Mouse (Mus musculus) CH12.LX (cell line): ENCODE measurements at regions not wholly inside any gene's neighbourhood (a gene's known extent, or its start where the extent isn't known, plus 50 kb on each side); places are given as distances from the start of the nearest gene placed in this dataset.

Experiments
- DNase-seq: peaks from one replicate; pipeline ENCODE4 v3.0.0-alpha.2; 2013; ENCODE audit errors: extremely low read depth
- H3K27ac ChIP-seq: 2 replicates; pipeline ENCODE4 v1.5.1; 2012; ENCODE audit warnings: low read depth, mild to moderate bottlenecking, control low read depth, moderate library complexity; ENCODE audit not compliant: insufficient read depth
- H3K27me3 ChIP-seq: replicated peaks from 2 replicates; pipeline ENCODE3; 2012; ENCODE audit warnings: inconsistent platforms
- H3K36me3 ChIP-seq, 2 experiments: replicated peaks in 1 of 2; 2 replicates each; pipeline versions ENCODE3 to v1.6.1; 2012; ENCODE audit warnings: inconsistent platforms in 1 of 2, low read length in 1 of 2, mild to moderate bottlenecking in 1 of 2, mixed read lengths in 1 of 2, moderate library complexity in 1 of 2; ENCODE audit not compliant: control insufficient read depth in 1 of 2, insufficient read depth in 1 of 2
- H3K4me1 ChIP-seq, 2 experiments: 2 replicates each; pipeline ENCODE4 v1.6.1; 2012; ENCODE audit warnings: inconsistent platforms in 1 of 2, moderate library complexity in 1 of 2; ENCODE audit not compliant: insufficient read depth in 2 of 2, control insufficient read depth in 1 of 2
- H3K4me2 ChIP-seq: 2 replicates; pipeline ENCODE4 v1.6.1; 2012; ENCODE audit warnings: low read depth, mild to moderate bottlenecking, control low read depth; ENCODE audit not compliant: poor library complexity, insufficient read depth, severe bottlenecking
- H3K4me3 ChIP-seq, 3 experiments: fragments of 150-350 bp in 1 of 3; sonication (generic) in 1 of 3; replicated peaks in 1 of 3; 2 replicates each; pipeline versions ENCODE3 to v1.5.1; 2011 to 2012; ENCODE audit warnings: low read depth in 2 of 3, low read length in 2 of 3, mild to moderate bottlenecking in 2 of 3, moderate library complexity in 2 of 3, control low read depth in 1 of 3, improper control_type of control experiment in 1 of 3, inconsistent platforms in 1 of 3, mixed read lengths in 1 of 3; ENCODE audit not compliant: poor library complexity in 1 of 3
- H3K79me2 ChIP-seq: replicated peaks from 2 replicates; pipeline ENCODE4 v1.6.1; 2012; ENCODE audit warnings: mild to moderate bottlenecking, moderate library complexity; ENCODE audit not compliant: control insufficient read depth, poor library complexity, insufficient read depth, severe bottlenecking; ENCODE audit errors: extremely low read depth
- H3K9ac ChIP-seq: 2 replicates; pipeline ENCODE4 v1.6.1; 2012; ENCODE audit warnings: low read depth, mild to moderate bottlenecking, control low read depth, moderate library complexity; ENCODE audit not compliant: insufficient read depth
- H3K9me3 ChIP-seq: replicated peaks from 2 replicates; pipeline ENCODE3; 2012; ENCODE audit warnings: low read length, inconsistent platforms, mixed read lengths
- CHD2 ChIP-seq: IDR thresholded peaks from 2 replicates; pipeline ENCODE4 v1.6.1; 2011; ENCODE audit warnings: low read length, improper control_type of control experiment
- CTCF ChIP-seq, 2 experiments: IDR thresholded peaks in 1 of 2; conservative IDR thresholded peaks in 1 of 2; 2 replicates each; pipeline ENCODE4 v1.5.1; 2011 to 2012; ENCODE audit warnings: low read depth in 2 of 2, low read length in 2 of 2, improper control_type of control experiment in 1 of 2, inconsistent platforms in 1 of 2, mild to moderate bottlenecking in 1 of 2, moderate library complexity in 1 of 2
- ETS1 ChIP-seq: conservative IDR thresholded peaks from 2 replicates; pipeline ENCODE4 v1.6.1; 2012; ENCODE audit warnings: low read depth, mild to moderate bottlenecking, inconsistent platforms, low read length, improper control_type of control experiment, moderate library complexity
- GABPA ChIP-seq: IDR thresholded peaks from 2 replicates; pipeline ENCODE4 v1.6.1; 2012; ENCODE audit warnings: low read depth, low read length, improper control_type of control experiment, inconsistent platforms; ENCODE audit not compliant: insufficient replicate concordance
- MAZ ChIP-seq: IDR thresholded peaks from 2 replicates; pipeline ENCODE4 v1.6.1; 2012; ENCODE audit warnings: low read depth, mild to moderate bottlenecking, inconsistent platforms, low read length, improper control_type of control experiment, moderate library complexity
- MYC ChIP-seq: IDR thresholded peaks from 2 replicates; pipeline ENCODE4 v1.6.1; 2011; ENCODE audit warnings: low read depth, mild to moderate bottlenecking, improper control_type of control experiment, low read length
- NELFE ChIP-seq: IDR thresholded peaks from 2 replicates; pipeline ENCODE4 v1.6.1; 2011; ENCODE audit warnings: low read depth, low read length, improper control_type of control experiment
- NRF1 ChIP-seq: IDR thresholded peaks from 2 replicates; pipeline ENCODE4 v1.6.1; 2014; ENCODE audit warnings: low read depth, mild to moderate bottlenecking, inconsistent platforms, low read length, improper control_type of control experiment, moderate library complexity
- POLR2A ChIP-seq: IDR thresholded peaks from 2 replicates; pipeline ENCODE4 v1.6.1; 2011; ENCODE audit warnings: low read depth, mild to moderate bottlenecking, improper control_type of control experiment, low read length
- POLR2AphosphoS2 ChIP-seq: IDR thresholded peaks from 2 replicates; pipeline ENCODE4 v1.6.1; 2011; ENCODE audit warnings: low read depth, low read length, improper control_type of control experiment
- RAD21 ChIP-seq: IDR thresholded peaks from 2 replicates; pipeline ENCODE4 v1.6.1; 2011; ENCODE audit warnings: low read depth, mild to moderate bottlenecking, low read length, improper control_type of control experiment, moderate library complexity
- SMC3 ChIP-seq: IDR thresholded peaks from 2 replicates; pipeline ENCODE4 v1.6.1; 2011; ENCODE audit warnings: low read depth, low read length, improper control_type of control experiment
- TCF12 ChIP-seq: IDR thresholded peaks from 2 replicates; pipeline ENCODE4 v1.6.1; 2014; ENCODE audit warnings: low read depth, mild to moderate bottlenecking, inconsistent platforms, low read length, improper control_type of control experiment
- USF1 ChIP-seq: IDR thresholded peaks from 2 replicates; pipeline ENCODE4 v1.6.1; 2014; ENCODE audit warnings: low read depth, mild to moderate bottlenecking, inconsistent platforms, low read length, improper control_type of control experiment
- USF2 ChIP-seq: conservative IDR thresholded peaks from 2 replicates; pipeline ENCODE4 v1.6.1; 2011; ENCODE audit warnings: low read depth, low read length, improper control_type of control experiment
- ZC3H11A ChIP-seq: IDR thresholded peaks from 2 replicates; pipeline ENCODE4 v1.6.1; 2012; ENCODE audit warnings: low read depth, mild to moderate bottlenecking, inconsistent platforms, low read length, improper control_type of control experiment
- ZKSCAN1 ChIP-seq: IDR thresholded peaks from 2 replicates; pipeline ENCODE4 v1.6.1; 2012; ENCODE audit warnings: low read depth, inconsistent platforms, low read length, improper control_type of control experiment, borderline replicate concordance
- ZMIZ1 ChIP-seq: IDR thresholded peaks from 2 replicates; pipeline ENCODE4 v1.6.1; 2012; ENCODE audit warnings: low read depth, mild to moderate bottlenecking, inconsistent platforms, low read length, improper control_type of control experiment
- dilution Hi-C: fragments of 300-500 bp; cut with MboI; formaldehyde crosslinking; loops from 2 replicates; pipeline ENCODE4 v1.14.3; 2020; ENCODE audit warnings: low sequenced_read_pairs; ENCODE audit not compliant: extremely low pct_unique_long_range_greater_than_20kb, extremely low pct_ligation_motif_present
- in situ Hi-C: fragments of 300-500 bp; cut with MboI; formaldehyde crosslinking; loops from 3 replicates; pipeline ENCODE4 v1.14.3; 2019; ENCODE audit warnings: low sequenced_read_pairs, low pct_ligation_motif_present, low pct_unique_long_range_greater_than_20kb, mixed read lengths

DNA sequence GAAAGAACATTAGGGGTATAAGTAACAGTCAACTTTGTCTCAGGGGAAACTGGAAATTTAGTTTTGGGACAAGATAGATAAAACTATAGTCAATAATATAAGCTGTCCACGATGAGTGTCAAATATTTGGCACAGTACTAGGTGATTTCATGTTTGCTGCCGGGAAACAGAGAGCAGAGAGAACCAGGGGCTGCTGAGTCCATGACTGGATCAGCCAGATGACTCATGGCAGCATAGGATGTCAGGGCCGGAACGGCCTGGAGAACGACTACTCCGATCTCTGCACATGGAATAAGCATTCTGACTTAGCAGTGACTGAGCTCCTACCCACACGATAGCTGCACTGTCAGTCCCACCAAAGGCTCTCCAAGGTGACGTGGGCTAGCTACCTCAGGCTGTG lies 197.6 kb upstream of the Bmper start:
- H3K9me3 ChIP-seq: no peaks in the 10 kb centered on the region
- no peak for TF ChIP-seq USF2
- TF ChIP-seq POLR2A: no peak
- no peak for TF ChIP-seq TCF12
- no peak for TF ChIP-seq GABPA
- TF ChIP-seq USF1: no peak
- TF ChIP-seq CHD2: no peak
- no peak for TF ChIP-seq ETS1
- TF ChIP-seq NRF1: no peak
- no peak for TF ChIP-seq MAZ
- TF ChIP-seq POLR2AphosphoS2: no peak
- in situ Hi-C loops (loop anchor here (10.0 to 25.0 kb wide), 2 partner anchors 212 to 370 kb away; no protein-coding TSS in a partner anchor), dilution Hi-C loops (no loop called here)
- no peak overlapping the region for H3K27ac ChIP-seq
- no peak for DNase-seq
- no peak overlapping the region for H3K4me2 ChIP-seq
- H3K9ac ChIP-seq: no peak overlapping the region
- no peaks in the 10 kb centered on the region for H3K79me2 ChIP-seq
- H3K4me3 ChIP-seq: no peak overlapping the region
- H3K27me3 ChIP-seq: no peaks in the 10 kb centered on the region
- H3K36me3 ChIP-seq: no peaks in the 10 kb centered on the region
- peaks cover 0 to 13% of the 10 kb centered on the region in 2 experiments; a peak in 2 of 4 replicates for H3K4me1 ChIP-seq

DNA sequence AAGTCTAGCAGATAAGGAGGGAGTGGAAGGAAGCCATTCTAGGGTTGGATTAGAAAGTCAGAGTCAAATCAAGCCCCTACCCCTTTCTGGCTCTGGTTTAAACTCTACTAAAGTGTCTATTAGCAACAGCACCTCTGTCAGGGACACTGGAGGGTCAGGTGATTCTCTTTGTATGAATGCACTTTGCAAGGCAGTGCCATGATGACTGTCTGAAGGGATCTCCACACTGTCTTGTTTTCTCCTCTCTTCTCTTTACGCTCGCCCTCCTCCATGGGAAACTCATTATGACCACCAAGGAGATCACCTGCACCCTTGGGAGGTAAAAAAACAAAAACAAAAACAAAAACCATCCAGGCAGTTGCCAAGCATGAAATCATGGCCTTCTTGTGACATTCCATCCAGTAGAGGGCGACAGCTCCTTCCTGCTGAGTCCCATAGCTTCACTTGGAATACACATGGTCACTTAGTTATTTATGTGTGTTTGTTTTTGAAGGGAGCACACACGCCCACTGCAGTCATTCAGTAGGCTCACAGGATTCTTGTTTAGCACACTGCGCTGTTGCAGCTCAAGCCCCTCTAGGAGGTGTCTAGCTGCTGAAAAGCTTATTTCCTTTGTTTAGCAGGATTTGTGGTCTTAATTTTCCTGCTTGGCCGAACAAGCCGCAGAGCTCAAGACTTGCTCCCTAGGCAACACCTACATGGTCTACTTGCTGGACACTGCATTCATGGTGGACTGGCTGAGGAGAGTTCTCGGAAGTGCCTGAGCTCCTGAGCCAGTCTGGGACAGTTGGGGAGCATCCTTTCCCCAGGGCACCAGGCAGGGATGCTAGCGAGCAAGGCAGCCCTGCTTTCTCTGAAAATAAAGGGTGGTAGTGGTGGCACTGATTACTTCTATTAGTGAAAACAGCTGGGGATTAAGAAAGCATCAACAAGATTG lies 195.2 kb upstream of the Bmper start:
- Histone ChIP-seq H3K9me3 (no peaks in the 10 kb centered on the region), H3K9ac (no peak overlapping the region), H3K4me2 (peak overlapping the region; percentile 15; the same call in 1 of the 2 replicates), H3K79me2 (no peaks in the 10 kb centered on the region), H3K27me3 (no peaks in the 10 kb centered on the region), H3K4me3 (no peak overlapping the region), H3K36me3 (no peaks in the 10 kb centered on the region)
- dilution Hi-C loops (no loop called here), in situ Hi-C loops (loop anchor here (10.0 to 25.0 kb wide), 2 partner anchors 210 to 367 kb away; no protein-coding TSS in a partner anchor)
- TF ChIP-seq ZC3H11A (peak; percentile 61), RAD21 (peak; percentile 85), ZMIZ1 (no peak), MYC (peak; percentile 67), USF1 (no peak), CTCF (conservative IDR thresholded peaks at IDR 0.05 in 1 of 2, IDR thresholded peaks at IDR 0.05 in 1 of 2; ENCODE audit: low read depth in 2 of 2, low read length in 2 of 2) (peak; percentile 83 to 88), ZKSCAN1 (no peak), SMC3 (peak; percentile 85), NELFE (no peak)
- TF ChIP-seq, all 38 proteins: peak for 5
- Histone ChIP-seq H3K27ac (no peak overlapping the region), H3K4me1 (peaks cover 2 to 13% of the 10 kb centered on the region in 2 experiments; a peak in 2 of 4 replicates)
- peak; percentile 71 for DNase-seq
